Mouse (Mus musculus) urinary bladder, postnatal 36 days (tissue): Measurements from ENCODE around the gene Cuedc2.
A peak's percentile ranks its signal among the peaks of the same experiment; 100 is the strongest.

ENCODE experiments used
- DNase-seq, 2 experiments: peaks; one replicate each; pipeline ENCODE4 v3.0.0; 2022; ENCODE audit warnings: low spot score in 2 of 2, mixed read lengths in 1 of 2

The Cuedc2 gene

GRCm38 (mm10) chr19:46338331-46338936 lies at the start of gene Cuedc2:
Cuedc2 (minus strand) TSS chr19:46338702.
- DNase-seq: peak; percentile 96 to 97

- no peak for DNase-seq
Observed at GRCm38 (mm10) chr19:46382275-46382674, 43.8 kb upstream of the Cuedc2 start.

- DNase-seq: no peak
Observed at GRCm38 (mm10) chr19:46375891-46376290, 37.4 kb upstream of the Cuedc2 start.

GRCm38 (mm10) chr19:46375489-46375888 lies 37.0 kb upstream of the Cuedc2 start:
- no peak for DNase-seq

GRCm38 (mm10) chr19:46374477-46375088 lies 36.1 kb upstream of the Cuedc2 start:
- no peak for DNase-seq

GRCm38 (mm10) chr19:46369204-46369603 lies 30.7 kb upstream of the Cuedc2 start:
- peak in 1 of 2 experiments; percentile 67 for DNase-seq

GRCm38 (mm10) chr19:46367798-46368590 lies 29.5 kb upstream of the Cuedc2 start:
- no peak for DNase-seq

GRCm38 (mm10) chr19:46363294-46364009 lies 24.9 kb upstream of the Cuedc2 start:
- DNase-seq: no peak

- no peak for DNase-seq
Observed at GRCm38 (mm10) chr19:46362104-46362503, 23.6 kb upstream of the Cuedc2 start.

- DNase-seq: no peak
Observed at GRCm38 (mm10) chr19:46358381-46358780, 19.9 kb upstream of the Cuedc2 start.

GRCm38 (mm10) chr19:46357344-46358280 lies 19.1 kb upstream of the Cuedc2 start:
- no peak for DNase-seq

GRCm38 (mm10) chr19:46356701-46357138 lies 18.2 kb upstream of the Cuedc2 start:
- peak; percentile 65 to 82 for DNase-seq

GRCm38 (mm10) chr19:46350168-46350932 lies 11.8 kb upstream of the Cuedc2 start, which contains the start of gene 2310034G01Rik:
2310034G01Rik (minus strand) TSS chr19:46350302.
- DNase-seq: no peak

GRCm38 (mm10) chr19:46349550-46349949 lies 11.0 kb upstream of the Cuedc2 start:
- DNase-seq: no peak

GRCm38 (mm10) chr19:46348761-46349458 lies 10.4 kb upstream of the Cuedc2 start:
- DNase-seq: peak; percentile 52 to 75

- DNase-seq: no peak
Observed at GRCm38 (mm10) chr19:46347936-46348668, 9.6 kb upstream of the Cuedc2 start.

- DNase-seq: no peak
Observed at GRCm38 (mm10) chr19:46347146-46347545, 8.6 kb upstream of the Cuedc2 start.

GRCm38 (mm10) chr19:46344710-46345419 lies 6.4 kb upstream of the Cuedc2 start:
- DNase-seq: no peak
